ENCODE assay signal across 9 mouse cellular contexts in genomic region chr19:29252831-29253545, GRCm38 (mm10). TPM values are rescaled to one million over a fixed set of nuclear protein-coding genes. Genes with fewer than 3 reads are reported as not detected.
A peak's percentile ranks its signal among the peaks of the same experiment; 100 is the strongest.
DNase-seq lines count a peak whose midpoint lies in the region; ATAC-seq and TF ChIP-seq lines count a peak whose summit lies in the region.
"Had no signal": no experiment of that assay in that cellular context is flagged by ENCODE, and none has a peak within 500 bp of the region (broad histone marks: within the 10 kb centered on the region; RNA-seq: fewer than 3 reads in every experiment).

No protein-coding gene starts in this region.

- no peak for ATAC-seq in embryonic facial prominence, embryonic 11.5 days (replicated peaks; ENCODE audit: insufficient number of reproducible peaks, low FRiP score, low TSS enrichment, low read depth)
- peak; percentile 29 for ATAC-seq in inflammation-experienced regulatory T-cells, adult 6 months
- ATAC-seq in midbrain, embryonic 16.5 days, result no peak
- ATAC-seq: Patski had no signal

- TF ChIP-seq CTCF in gastrocnemius, adult 2 months (IDR thresholded peaks at IDR 0.05), result no peak

- no peak for DNase-seq in gastrocnemius, adult 2 months
- no peak for DNase-seq in gastrocnemius, adult 8-10 months (ENCODE audit: low spot score in 2 of 2)
- DNase-seq in 416B (ENCODE audit: low read depth), result peak; percentile 41
- DNase-seq in embryonic facial prominence, embryonic 11.5 days (ENCODE audit: low spot score), result no peak
- no peak for DNase-seq in layer of hippocampus, postnatal 10 days (ENCODE audit: low spot score in 2 of 2)
- no peak for DNase-seq in ovary, postnatal 14 days (ENCODE audit: low spot score)

- H3K4me2 ChIP-seq in embryonic facial prominence, embryonic 11.5 days (ENCODE audit: low read depth, low read length), result peak overlapping the region; percentile 87
- peak overlapping the region; percentile 83 for H3K4me2 ChIP-seq in midbrain, embryonic 16.5 days (ENCODE audit: low read length)

- H3K9me3 ChIP-seq in embryonic facial prominence, embryonic 11.5 days (replicated peaks; ENCODE audit: control insufficient read depth, low read length), result no peaks in the 10 kb centered on the region
- H3K9me3 ChIP-seq in midbrain, embryonic 16.5 days (replicated peaks; ENCODE audit: control insufficient read depth, low read length, poor library complexity, severe bottlenecking), result no peaks in the 10 kb centered on the region

- peak overlapping the region; percentile 4; the same call in 1 of the 2 replicates for H3K9ac ChIP-seq in embryonic facial prominence, embryonic 11.5 days (replicated peaks; ENCODE audit: low read length)
- peak overlapping the region; percentile 100 for H3K9ac ChIP-seq in midbrain, embryonic 16.5 days (ENCODE audit: low read depth, low read length)

- H3K27ac ChIP-seq in gastrocnemius, adult 2 months, result peak overlapping the region; percentile 96
- H3K27ac ChIP-seq in embryonic facial prominence, embryonic 11.5 days (replicated peaks; ENCODE audit: low read depth, low read length), result no peak overlapping the region
- peak overlapping the region; percentile 98 for H3K27ac ChIP-seq in midbrain, embryonic 16.5 days (ENCODE audit: low read length)

- H3K4me3 ChIP-seq in gastrocnemius, adult 2 months, result peak overlapping the region; percentile 92
- H3K4me3 ChIP-seq in embryonic facial prominence, embryonic 11.5 days (ENCODE audit: low read depth, low read length), result peak overlapping the region; percentile 89
- H3K4me3 ChIP-seq in midbrain, embryonic 16.5 days (ENCODE audit: low read depth, low read length), result peak overlapping the region; percentile 97

- WGBS in embryonic facial prominence, embryonic 11.5 days, result 30% methylated on average over 10 of the region's 10 CpGs
- WGBS in midbrain, embryonic 16.5 days, result 22% methylated on average over 10 of the region's 10 CpGs

- no peaks in the 10 kb centered on the region for H3K36me3 ChIP-seq in embryonic facial prominence, embryonic 11.5 days (replicated peaks; ENCODE audit: control insufficient read depth, insufficient read depth, low read depth, low read length)
- no peaks in the 10 kb centered on the region for H3K36me3 ChIP-seq in midbrain, embryonic 16.5 days (ENCODE audit: control insufficient read depth, insufficient read depth, low read length)

- H3K27me3 ChIP-seq in embryonic facial prominence, embryonic 11.5 days (ENCODE audit: control insufficient read depth, insufficient read depth, low read length), result no peaks in the 10 kb centered on the region
- H3K27me3 ChIP-seq in midbrain, embryonic 16.5 days (ENCODE audit: control insufficient read depth, insufficient read depth, low read depth, low read length), result no peaks in the 10 kb centered on the region
- H3K27me3 ChIP-seq: Patski had no signal

- intact Hi-C loops in gastrocnemius, adult 2 months (cut with DNase I), result loop anchor here (1.0 to 5.0 kb wide), 4 partner anchors 116 to 281 kb away; partner anchors contain the start of gene Rcl1

- H3K4me1 ChIP-seq in embryonic facial prominence, embryonic 11.5 days (ENCODE audit: control insufficient read depth, insufficient read depth, low read length), result no peaks in the 10 kb centered on the region
- H3K4me1 ChIP-seq in midbrain, embryonic 16.5 days (ENCODE audit: control insufficient read depth, insufficient read depth, low read length), result peaks cover 51% of the 10 kb centered on the region

RNA-seq across cellular contexts. Expression of gene Jak2, which starts 1.4 kb away (rescaled TPM):
- total RNA-seq in gastrocnemius, adult 2 months (2021), result 10 to 100 TPM; 19.9 to 34.9 TPM
- total RNA-seq in gastrocnemius, adult 8-10 months (2022), result 10 to 100 TPM; 20.4 to 28.3 (median 24.3) TPM
- polyA plus RNA-seq in embryonic facial prominence, embryonic 11.5 days (2014; fragmentation: Nextera tagmentation; extraction: Ambion mirVana), result 12.3 and 14.9 TPM in 2 replicates
- polyA plus RNA-seq in inflammation-experienced regulatory T-cells, adult 6 months (2017; shearing (Covaris generic)), result 10 to 100 TPM; 21.2 to 26.9 (median 23.4) TPM
- 14.4 and 17.1 TPM in 2 replicates for polyA plus RNA-seq in midbrain, embryonic 16.5 days (2015; fragmentation: Nextera tagmentation; extraction: Ambion mirVana)
- 10 to 100 TPM; 31.9 to 32.1 TPM for total RNA-seq in layer of hippocampus, postnatal 10 days (2021)
